Mouse (Mus musculus) liver, embryonic 14 days (tissue): Measurements from ENCODE around the gene Stk40. TPM values are rescaled to one million over a fixed set of nuclear protein-coding genes. Genes with fewer than 3 reads are reported as not detected.

ENCODE experiments used
- polyA plus RNA-seq: library from polyadenylated mRNA; depleted of rRNA; stranded (reverse); fragments of >200 nt; gene quantifications from 2 replicates; pipeline ENCODE4 v1.2.3, GENCODE M21; 2012; rRNA removed

The Stk40 gene
- 4.9 and 5.1 TPM in 2 replicates for polyA plus RNA-seq

GRCm38 (mm10) chr4:126103590-126104068 is at the start of gene Stk40:
Gene Stk40 (plus strand): TSS chr4:126103957.

GRCm38 (mm10) chr4:126058134-126058996 is 45.4 kb upstream of the Stk40 start, which contains the start of gene Oscp1:
Gene Oscp1 (plus strand): TSS chr4:126058565.

DNA sequence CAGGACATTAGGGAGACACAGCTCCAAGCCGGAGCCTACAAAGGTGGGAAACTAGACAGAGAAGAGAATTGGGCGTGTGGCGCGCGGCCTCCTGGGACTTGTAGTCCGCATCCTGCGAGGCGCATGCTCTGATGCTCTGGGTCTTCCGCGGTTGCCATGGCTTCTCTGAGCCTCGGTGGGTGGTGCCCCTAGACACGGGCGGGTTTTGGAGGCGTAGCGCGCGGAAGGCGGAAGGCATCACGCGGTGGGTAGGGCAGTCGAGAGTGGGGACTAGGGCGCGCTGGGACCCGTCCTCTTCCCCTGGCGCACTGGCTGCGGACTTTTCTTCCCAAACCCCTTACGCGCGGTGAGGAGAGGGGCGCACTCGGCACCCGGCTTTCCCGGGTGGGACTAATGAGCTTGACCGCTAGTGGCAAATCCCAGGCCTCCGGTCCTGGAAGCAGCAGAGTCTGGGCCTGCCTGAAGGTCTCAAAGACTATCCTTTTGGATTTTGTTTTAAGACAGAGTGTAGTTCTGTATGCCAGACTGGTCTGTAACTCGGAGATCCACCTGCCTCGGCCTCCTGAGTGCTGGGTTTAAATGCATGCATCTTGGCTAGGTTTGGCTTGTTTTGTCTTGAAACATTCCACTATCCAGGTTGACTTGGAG is 7.2 kb upstream of the Stk40 start, which contains the start of gene Lsm10:
TSS of gene Lsm10 (plus strand) at position 160 of the 648 bp plus-strand sequence.

GRCm38 (mm10) chr4:126147533-126148160 is 43.9 kb downstream of the Stk40 start, which contains the start of gene Eva1b:
Gene Eva1b (plus strand): TSS chr4:126147744.

GRCm38 (mm10) chr4:126163067-126163659 is 59.4 kb downstream of the Stk40 start, which contains the start of gene Sh3d21:
Gene Sh3d21 (minus strand): TSS chr4:126163491.

Other genes with a start within 250 kb of the Stk40 start
- 2.4 and 3.6 TPM in 2 replicates for gene Csf3r, start 79.4 kb upstream of the Stk40 start, polyA plus RNA-seq
- gene Mrps15, start 57.0 kb upstream of the Stk40 start, polyA plus RNA-seq = 46.5 and 47.6 TPM in 2 replicates
- 0.35 and 0.38 TPM in 2 replicates for gene Oscp1, start 45.4 kb upstream of the Stk40 start, polyA plus RNA-seq
- gene Lsm10, start 7.3 kb upstream of the Stk40 start, polyA plus RNA-seq = 16.8 and 19.3 TPM in 2 replicates
- 10.4 and 11.8 TPM in 2 replicates for gene Eva1b, start 43.8 kb downstream of the Stk40 start, polyA plus RNA-seq
- 0.58 TPM in 2 replicates for gene Sh3d21, start 59.5 kb downstream of the Stk40 start, polyA plus RNA-seq
- gene Thrap3, start 98.8 kb downstream of the Stk40 start, polyA plus RNA-seq = 67.4 and 69.5 TPM in 2 replicates
- gene Map7d1, start 152.4 kb downstream of the Stk40 start, polyA plus RNA-seq = 10.1 and 11.0 TPM in 2 replicates
- gene Trappc3, start 158.4 kb downstream of the Stk40 start, polyA plus RNA-seq = 23.1 and 26.0 TPM in 2 replicates
- 0.21 and 0.51 TPM in 2 replicates for gene Col8a2, start 182.8 kb downstream of the Stk40 start, polyA plus RNA-seq
- gene Adprhl2, start 217.7 kb downstream of the Stk40 start, polyA plus RNA-seq = 14.3 and 15.6 TPM in 2 replicates
- gene Tekt2, start 221.7 kb downstream of the Stk40 start, polyA plus RNA-seq = 0.70 and 0.89 TPM in 2 replicates